Mouse (Mus musculus): ENCODE results near the gene Olfr523. TPM values are rescaled to one million over a fixed set of nuclear protein-coding genes. Genes with fewer than 3 reads are reported as not detected.

Olfr523 gene
- polyA plus RNA-seq, 1 experiment = not detected

Other genes with a start within 250 kb of the Olfr523 start
- gene Utf1, start 229.4 kb upstream of the Olfr523 start, polyA plus RNA-seq (2012; rRNA removed) = 0.16 TPM in 1 of 2 replicates, not detected in the other
- gene 6430531B16Rik, start 194.5 kb upstream of the Olfr523 start, polyA plus RNA-seq (2012; rRNA removed) = 1.5 and 2.0 TPM in 2 replicates
- 7.1 and 8.8 TPM in 2 replicates for gene Adam8, start 180.7 kb upstream of the Olfr523 start, polyA plus RNA-seq (2012; rRNA removed)
- gene Zfp511, start 136.8 kb upstream of the Olfr523 start, polyA plus RNA-seq (2012; rRNA removed) = 46.2 and 50.7 TPM in 2 replicates
- 24.7 and 25.9 TPM in 2 replicates for gene Tubgcp2, start 136.5 kb upstream of the Olfr523 start, polyA plus RNA-seq (2012; rRNA removed)
- gene Msx3, start 124.1 kb upstream of the Olfr523 start, polyA plus RNA-seq (2012; rRNA removed) = 0.09 TPM in 1 of 2 replicates, not detected in the other
- gene Caly, start 90.7 kb upstream of the Olfr523 start, polyA plus RNA-seq (2012; rRNA removed) = 0.19 and 1.5 TPM in 2 replicates
- gene Prap1, start 79.8 kb upstream of the Olfr523 start, polyA plus RNA-seq (2012; rRNA removed) = not detected in 2 replicates
- gene Fuom, start 70.8 kb upstream of the Olfr523 start, polyA plus RNA-seq (2012; rRNA removed) = 33.3 and 37.9 TPM in 2 replicates
- gene Paox, start 57.4 kb upstream of the Olfr523 start, polyA plus RNA-seq (2012; rRNA removed) = 16.0 and 18.0 TPM in 2 replicates
- 190 and 200 TPM in 2 replicates for gene Echs1, start 56.7 kb upstream of the Olfr523 start, polyA plus RNA-seq (2012; rRNA removed)
- 28.9 and 56.7 TPM in 2 replicates for gene Mtg1, start 35.7 kb upstream of the Olfr523 start, polyA plus RNA-seq (2012; rRNA removed)
- gene Sprn, start 18.3 kb upstream of the Olfr523 start, polyA plus RNA-seq (2012; rRNA removed) = 0.70 and 0.72 TPM in 2 replicates
- gene Olfr522, start 8.5 kb upstream of the Olfr523 start, polyA plus RNA-seq (2012; rRNA removed) = not detected in 2 replicates
- not detected in 2 replicates for gene Olfr524, start 32.7 kb downstream of the Olfr523 start, polyA plus RNA-seq (2012; rRNA removed)
- 0.42 and 0.72 TPM in 2 replicates for gene Cd163l1, start 45.0 kb downstream of the Olfr523 start, polyA plus RNA-seq (2012; rRNA removed)
- gene 5830411N06Rik, start 74.1 kb downstream of the Olfr523 start, polyA plus RNA-seq (2012; rRNA removed) = 0.13 and 0.14 TPM in 2 replicates
- gene Olfr525, start 147.6 kb downstream of the Olfr523 start, polyA plus RNA-seq (2012; rRNA removed) = not detected in 2 replicates
- gene Olfr527, start 160.8 kb downstream of the Olfr523 start, polyA plus RNA-seq (2012; rRNA removed) = not detected in 2 replicates
- not detected in 2 replicates for gene Olfr60, start 188.5 kb downstream of the Olfr523 start, polyA plus RNA-seq (2012; rRNA removed)
- not detected in 2 replicates for gene Olfr530, start 203.1 kb downstream of the Olfr523 start, polyA plus RNA-seq (2012; rRNA removed)
- not detected in 2 replicates for gene Olfr531, start 229.7 kb downstream of the Olfr523 start, polyA plus RNA-seq (2012; rRNA removed)
- gene Olfr532, start 248.4 kb downstream of the Olfr523 start, polyA plus RNA-seq (2012; rRNA removed) = not detected in 2 replicates

All from gonadal fat pad, adult 2 months (tissue).